ENCODE assay signal across 19 mouse cellular contexts in genomic region chr5:131192311-131192710, GRCm38 (mm10).
"Had no signal": no experiment of that assay in that cellular context is flagged by ENCODE, and none has a peak within 500 bp of the region (broad histone marks: within the 10 kb centered on the region; RNA-seq: fewer than 3 reads in every experiment).

No protein-coding gene starts in this region.

- DNase-seq: liver, postnatal 0 days; lung, adult 2 months; lung, postnatal 14 days; lung, postnatal 36 days; right cerebral cortex, postnatal 25 days; right cerebral cortex, postnatal 4 days; spleen, adult 18-20 months; thymus, adult 18-20 months; thymus, postnatal 14 days; thymus, postnatal 36 days had no signal

- H3K4me2 ChIP-seq: liver, embryonic 15.5 days; lung, embryonic 15.5 days; midbrain, embryonic 11.5 days; midbrain, embryonic 13.5 days; neural tube, embryonic 12.5 days had no signal

- H3K4me3 ChIP-seq: liver, embryonic 15.5 days; lung, embryonic 15.5 days; megakaryocyte, embryonic 14.5 days; midbrain, embryonic 13.5 days; neural tube, embryonic 12.5 days had no signal

- H3K36me3 ChIP-seq: liver, embryonic 15.5 days; lung, embryonic 15.5 days; midbrain, embryonic 13.5 days; neural tube, embryonic 12.5 days had no signal

- H3K9ac ChIP-seq: liver, embryonic 15.5 days; liver, postnatal 0 days; lung, embryonic 15.5 days; midbrain, embryonic 13.5 days; neural tube, embryonic 12.5 days had no signal

- H3K9me3 ChIP-seq: liver, embryonic 15.5 days; lung, embryonic 15.5 days; midbrain, embryonic 13.5 days; neural tube, embryonic 12.5 days had no signal

- ATAC-seq: liver, postnatal 0 days; lung, postnatal 0 days; midbrain, embryonic 13.5 days; midbrain, embryonic 16.5 days had no signal

- H3K27me3 ChIP-seq: liver, embryonic 15.5 days; lung, embryonic 15.5 days; megakaryocyte, embryonic 14.5 days; midbrain, embryonic 13.5 days; neural tube, embryonic 12.5 days had no signal

- H3K27ac ChIP-seq: liver, embryonic 15.5 days; lung, embryonic 15.5 days; macrophage; midbrain, embryonic 13.5 days; neural tube, embryonic 12.5 days had no signal

- H3K4me1 ChIP-seq: liver, embryonic 15.5 days; lung, embryonic 15.5 days; megakaryocyte, embryonic 14.5 days; midbrain, embryonic 13.5 days; neural tube, embryonic 12.5 days had no signal
